Mouse (Mus musculus): ENCODE measurements around the gene Rsph1. TPM values are rescaled to one million over a fixed set of nuclear protein-coding genes. Genes with fewer than 3 reads are reported as not detected.

The Rsph1 gene
- polyA plus RNA-seq, 1 experiment, result 0.51 TPM

GRCm38 (mm10) chr17:31238234-31239020 is 38.8 kb downstream of the Rsph1 start:
- 94% methylated on average over 7 of the region's 7 CpGs for WGBS
- no peaks in the 10 kb centered on the region for H3K27me3 ChIP-seq (ENCODE audit: control insufficient read depth, insufficient read depth, low read length)
- DNase-seq, result no peak
- no peaks in the 10 kb centered on the region for H3K4me1 ChIP-seq (replicated peaks; ENCODE audit: control insufficient read depth, insufficient read depth, low read length)
- TF ChIP-seq CTCF (IDR thresholded peaks at IDR 0.05; ENCODE audit: borderline replicate concordance, control insufficient read depth, extremely low read depth, insufficient read depth, low read length, poor library complexity) (no peak), POLR2A (IDR thresholded peaks at IDR 0.05; ENCODE audit: control insufficient read depth, extremely low read depth, insufficient read depth, low read length, poor library complexity) (no peak)
- H3K4me3 ChIP-seq (ENCODE audit: control insufficient read depth, insufficient read depth, low read length), result no peak overlapping the region
- no peak overlapping the region for H3K27ac ChIP-seq (ENCODE audit: control insufficient read depth, insufficient read depth, low read length)
- peaks cover 85% of the 10 kb centered on the region for H3K36me3 ChIP-seq (ENCODE audit: control insufficient read depth, insufficient read depth, low read length)

DNA sequence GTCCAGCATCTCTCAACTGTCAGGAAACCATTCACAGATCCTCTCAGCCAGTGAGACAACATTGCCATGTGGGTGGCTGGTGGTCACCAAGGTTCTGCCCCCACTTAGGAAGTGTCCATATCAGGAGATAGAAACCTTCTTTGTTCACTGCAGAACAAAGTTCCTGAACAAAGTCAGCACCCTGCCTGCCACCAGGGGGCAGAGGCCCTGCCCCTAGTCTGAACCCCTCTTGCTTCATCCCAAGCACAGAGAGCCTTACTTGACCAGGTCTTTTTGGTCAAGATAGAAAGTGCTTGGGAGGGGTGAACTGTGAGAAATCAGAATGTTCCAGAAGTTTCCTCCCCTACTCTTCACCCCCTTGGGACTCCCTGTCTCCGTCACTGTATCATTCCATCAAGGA is 41.3 kb downstream of the Rsph1 start:
- peaks cover 94% of the 10 kb centered on the region for H3K36me3 ChIP-seq (ENCODE audit: control insufficient read depth, insufficient read depth, low read length)
- 100% methylated on average over 1 of the region's 1 CpGs for WGBS
- TF ChIP-seq POLR2A (IDR thresholded peaks at IDR 0.05; ENCODE audit: control insufficient read depth, extremely low read depth, insufficient read depth, low read length, poor library complexity) (no peak), CTCF (IDR thresholded peaks at IDR 0.05; ENCODE audit: borderline replicate concordance, control insufficient read depth, extremely low read depth, insufficient read depth, low read length, poor library complexity) (peak; percentile 52; the same call in 1 of the 2 replicates)
- no peaks in the 10 kb centered on the region for H3K4me1 ChIP-seq (replicated peaks; ENCODE audit: control insufficient read depth, insufficient read depth, low read length)
- H3K27ac ChIP-seq (ENCODE audit: control insufficient read depth, insufficient read depth, low read length), result no peak overlapping the region
- DNase-seq, result no peak
- no peaks in the 10 kb centered on the region for H3K27me3 ChIP-seq (ENCODE audit: control insufficient read depth, insufficient read depth, low read length)
- no peak overlapping the region for H3K4me3 ChIP-seq (ENCODE audit: control insufficient read depth, insufficient read depth, low read length)

DNA sequence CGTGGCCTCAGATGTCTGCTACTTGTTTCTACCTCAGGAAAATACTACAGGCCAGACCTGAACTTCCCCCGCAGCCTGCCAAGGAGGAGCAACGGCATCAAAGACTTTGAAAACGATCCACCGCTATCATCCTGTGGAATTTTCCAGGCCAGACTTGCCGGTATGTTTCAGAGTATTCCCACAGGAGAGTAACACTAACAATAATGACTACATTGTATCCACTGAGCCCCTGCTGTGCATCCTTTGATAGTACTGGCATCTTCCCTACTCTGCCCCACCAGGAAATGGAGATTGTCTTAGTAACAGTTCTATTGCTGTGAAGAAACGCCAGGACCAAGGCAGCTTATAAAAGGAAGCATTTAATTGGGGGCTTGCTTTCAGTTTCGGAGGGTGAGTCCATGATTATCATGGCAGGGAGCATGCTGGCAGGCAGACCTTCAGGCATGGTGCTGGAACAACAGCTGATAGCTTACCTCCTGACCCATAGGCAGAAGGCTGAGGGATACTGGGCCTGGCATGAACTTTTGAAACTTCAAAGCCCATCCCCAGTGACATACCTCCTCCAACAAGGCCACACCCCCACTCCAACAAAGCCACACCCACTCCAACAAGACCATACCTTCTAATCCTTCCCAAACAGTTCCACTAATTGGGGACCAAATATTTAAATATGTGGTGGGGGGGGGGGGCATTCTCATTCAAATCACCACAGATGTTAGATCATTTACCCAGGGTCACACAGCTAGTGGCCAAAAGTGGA is 44.8 kb downstream of the Rsph1 start:
- Histone ChIP-seq H3K4me1 (replicated peaks; ENCODE audit: control insufficient read depth, insufficient read depth, low read length) (no peaks in the 10 kb centered on the region), H3K36me3 (ENCODE audit: control insufficient read depth, insufficient read depth, low read length) (peaks cover 77% of the 10 kb centered on the region), H3K27me3 (ENCODE audit: control insufficient read depth, insufficient read depth, low read length) (no peaks in the 10 kb centered on the region), H3K4me3 (ENCODE audit: control insufficient read depth, insufficient read depth, low read length) (no peak overlapping the region), H3K27ac (ENCODE audit: control insufficient read depth, insufficient read depth, low read length) (no peak overlapping the region)
- no peak for DNase-seq
- TF ChIP-seq POLR2A (IDR thresholded peaks at IDR 0.05; ENCODE audit: control insufficient read depth, extremely low read depth, insufficient read depth, low read length, poor library complexity) (no peak), CTCF (IDR thresholded peaks at IDR 0.05; ENCODE audit: borderline replicate concordance, control insufficient read depth, extremely low read depth, insufficient read depth, low read length, poor library complexity) (no peak)
- 94% methylated on average over 8 of the region's 8 CpGs for WGBS

GRCm38 (mm10) chr17:31231780-31232179 is 45.4 kb downstream of the Rsph1 start:
- Histone ChIP-seq H3K27ac (ENCODE audit: control insufficient read depth, insufficient read depth, low read length) (no peak overlapping the region), H3K4me1 (replicated peaks; ENCODE audit: control insufficient read depth, insufficient read depth, low read length) (no peaks in the 10 kb centered on the region), H3K27me3 (ENCODE audit: control insufficient read depth, insufficient read depth, low read length) (no peaks in the 10 kb centered on the region), H3K4me3 (ENCODE audit: control insufficient read depth, insufficient read depth, low read length) (no peak overlapping the region), H3K36me3 (ENCODE audit: control insufficient read depth, insufficient read depth, low read length) (peaks cover 71% of the 10 kb centered on the region)
- DNase-seq, result no peak
- WGBS, result 96% methylated on average over 6 of the region's 6 CpGs
- no peak for TF ChIP-seq POLR2A (IDR thresholded peaks at IDR 0.05; ENCODE audit: control insufficient read depth, extremely low read depth, insufficient read depth, low read length, poor library complexity)
- no peak for TF ChIP-seq CTCF (IDR thresholded peaks at IDR 0.05; ENCODE audit: borderline replicate concordance, control insufficient read depth, extremely low read depth, insufficient read depth, low read length, poor library complexity)

- no peaks in the 10 kb centered on the region for H3K27me3 ChIP-seq (ENCODE audit: control insufficient read depth, insufficient read depth, low read length)
- DNase-seq, result no peak
- TF ChIP-seq CTCF (IDR thresholded peaks at IDR 0.05; ENCODE audit: borderline replicate concordance, control insufficient read depth, extremely low read depth, insufficient read depth, low read length, poor library complexity) (no peak), POLR2A (IDR thresholded peaks at IDR 0.05; ENCODE audit: control insufficient read depth, extremely low read depth, insufficient read depth, low read length, poor library complexity) (no peak)
- H3K36me3 ChIP-seq (ENCODE audit: control insufficient read depth, insufficient read depth, low read length), result peaks cover 31% of the 10 kb centered on the region
- 69% methylated on average over 7 of the region's 7 CpGs for WGBS
- no peak overlapping the region for H3K4me3 ChIP-seq (ENCODE audit: control insufficient read depth, insufficient read depth, low read length)
- H3K27ac ChIP-seq (ENCODE audit: control insufficient read depth, insufficient read depth, low read length), result no peak overlapping the region
- H3K4me1 ChIP-seq (replicated peaks; ENCODE audit: control insufficient read depth, insufficient read depth, low read length), result peaks cover 27% of the 10 kb centered on the region
These were observed 50.3 kb downstream of the Rsph1 start for GRCm38 (mm10) chr17:31226931-31227330.

DNA sequence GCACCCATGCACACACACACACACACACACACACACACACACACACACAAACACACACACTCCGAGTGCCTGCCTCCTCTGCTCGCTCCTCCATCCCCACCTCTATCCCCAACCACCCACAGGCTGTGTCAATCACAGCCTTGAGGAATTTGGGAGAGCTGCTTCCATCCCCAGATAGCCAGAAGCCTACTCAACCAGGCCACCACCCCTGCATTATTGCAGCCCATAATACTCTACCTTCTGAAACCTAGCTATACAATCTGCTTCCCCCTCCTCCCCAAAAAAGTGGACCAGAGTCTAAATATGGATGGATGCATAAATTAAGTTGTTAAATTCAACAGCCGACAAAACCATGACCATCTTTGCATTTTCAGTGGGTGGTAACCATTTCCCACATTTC is 50.8 kb downstream of the Rsph1 start:
- no peaks in the 10 kb centered on the region for H3K27me3 ChIP-seq (ENCODE audit: control insufficient read depth, insufficient read depth, low read length)
- no peak overlapping the region for H3K4me3 ChIP-seq (ENCODE audit: control insufficient read depth, insufficient read depth, low read length)
- WGBS, result 87% methylated on average over 3 of the region's 3 CpGs
- no peak overlapping the region for H3K27ac ChIP-seq (ENCODE audit: control insufficient read depth, insufficient read depth, low read length)
- peaks cover 31% of the 10 kb centered on the region for H3K36me3 ChIP-seq (ENCODE audit: control insufficient read depth, insufficient read depth, low read length)
- no peak for DNase-seq
- no peak for TF ChIP-seq POLR2A (IDR thresholded peaks at IDR 0.05; ENCODE audit: control insufficient read depth, extremely low read depth, insufficient read depth, low read length, poor library complexity)
- TF ChIP-seq CTCF (IDR thresholded peaks at IDR 0.05; ENCODE audit: borderline replicate concordance, control insufficient read depth, extremely low read depth, insufficient read depth, low read length, poor library complexity), result no peak
- peaks cover 33% of the 10 kb centered on the region for H3K4me1 ChIP-seq (replicated peaks; ENCODE audit: control insufficient read depth, insufficient read depth, low read length)

All from thymus, adult 2 months (tissue).